Mouse (Mus musculus) thymus, adult 2 months (tissue): ENCODE results near the gene Gm4985. TPM values are rescaled to one million over a fixed set of nuclear protein-coding genes. Genes with fewer than 3 reads are reported as not detected.
"Not testable (repeated sequence)": the region's sequence is repeated elsewhere in the genome, so short reads cannot be mapped to it uniquely, and the experiment has no call there.

Experiments
- DNase-seq: peaks from one replicate; pipeline ENCODE4 v3.0.0; 2021
- H3K27ac ChIP-seq: fragments of 200-500 bp; 2 replicates; pipeline ENCODE4 v1.5.1; 2012; ENCODE audit warnings: low read length, control low read depth; ENCODE audit not compliant: control insufficient read depth, insufficient read depth
- H3K27me3 ChIP-seq: fragments of 200-500 bp; 2 replicates; pipeline ENCODE4 v1.6.1; 2012; ENCODE audit warnings: mild to moderate bottlenecking, low read length, moderate library complexity, mixed read lengths; ENCODE audit not compliant: control insufficient read depth, insufficient read depth
- H3K36me3 ChIP-seq: fragments of 200-500 bp; 2 replicates; pipeline ENCODE4 v1.6.1; 2012; ENCODE audit warnings: mild to moderate bottlenecking, low read length, moderate library complexity; ENCODE audit not compliant: control insufficient read depth, insufficient read depth
- H3K4me1 ChIP-seq: fragments of 200-500 bp; replicated peaks from 2 replicates; pipeline ENCODE4 v1.6.1; 2012; ENCODE audit warnings: low read length; ENCODE audit not compliant: control insufficient read depth, insufficient read depth
- H3K4me3 ChIP-seq: fragments of 200-500 bp; 2 replicates; pipeline ENCODE4 v1.5.1; 2012; ENCODE audit warnings: mild to moderate bottlenecking, low read length, control low read depth, moderate library complexity; ENCODE audit not compliant: control insufficient read depth, insufficient read depth
- CTCF ChIP-seq: fragments of 200-500 bp; IDR thresholded peaks from 2 replicates; pipeline ENCODE4 v1.5.1; 2012; ENCODE audit warnings: mild to moderate bottlenecking, control low read depth, low read length, moderate library complexity, borderline replicate concordance; ENCODE audit not compliant: control insufficient read depth, poor library complexity, insufficient read depth; ENCODE audit errors: extremely low read depth
- POLR2A ChIP-seq: fragments of 200-500 bp; IDR thresholded peaks from 2 replicates; pipeline ENCODE4 v1.6.1; 2012; ENCODE audit warnings: mild to moderate bottlenecking, low read length, control low read depth, moderate library complexity; ENCODE audit not compliant: control insufficient read depth, poor library complexity, insufficient read depth; ENCODE audit errors: extremely low read depth
- WGBS: fragments of 180-500 bp; shearing (Covaris S2); methylation state at CpG from one replicate; pipeline ENCODE4 v1.1.7; 2018; 5-methylcytosine and 5-hydroxymethylcytosine counted together
- polyA plus RNA-seq: library from polyadenylated mRNA; depleted of rRNA; stranded (reverse); fragments of >200 nt; gene quantifications from 2 replicates; pipeline ENCODE4 v1.2.3, GENCODE M21; 2012; rRNA removed

Gene Gm4985
- not detected in 2 replicates for polyA plus RNA-seq

GRCm38 (mm10) chrX:23958834-23959233 is at the start of gene Gm4985:
Gene Gm4985 (minus strand): TSS chrX:23958934.
- DNase-seq, H3K27ac ChIP-seq, H3K27me3 ChIP-seq, H3K4me1 ChIP-seq, H3K4me3 ChIP-seq, H3K36me3 ChIP-seq: not testable (repeated sequence)
- WGBS, result 86% methylated on average over 8 of the region's 8 CpGs

- H3K4me3 ChIP-seq, result no peak overlapping the region
- H3K4me1 ChIP-seq, result no peaks in the 10 kb centered on the region
- H3K27ac ChIP-seq, result no peak overlapping the region
- H3K27me3 ChIP-seq, result no peaks in the 10 kb centered on the region
- DNase-seq, result no peak
- TF ChIP-seq CTCF, result no peak
- no peak for TF ChIP-seq POLR2A
- WGBS, result 90% methylated on average over 2 of the region's 2 CpGs
- H3K36me3 ChIP-seq, result no peaks in the 10 kb centered on the region
Measured at GRCm38 (mm10) chrX:23954161-23954560, 4.6 kb downstream of the Gm4985 start.

Other genes with a start within 250 kb of the Gm4985 start
- not detected in 2 replicates for gene Gm4907, start 76.4 kb downstream of the Gm4985 start, polyA plus RNA-seq